Mouse (Mus musculus) heart, embryonic 12.5 days (tissue): ENCODE results near the gene Phrf1. TPM values are rescaled to one million over a fixed set of nuclear protein-coding genes. Genes with fewer than 3 reads are reported as not detected.

Source experiments
- ATAC-seq: fragments of 200-750 bp; cut with Nextera tagmentation; 2 replicates; pipeline ENCODE4 v1.8.0; 2017; ENCODE audit warnings: moderate TSS enrichment, moderate library complexity; ENCODE audit not compliant: insufficient number of reproducible peaks, low FRiP score
- H3K27ac ChIP-seq: fragments of 300-500 bp; sonication (generic); 2 replicates; pipeline ENCODE4 v1.5.1; 2016; ENCODE audit warnings: mild to moderate bottlenecking, moderate library complexity; ENCODE audit not compliant: poor library complexity, severe bottlenecking
- H3K27me3 ChIP-seq: fragments of 300-500 bp; sonication (generic); replicated peaks from 2 replicates; pipeline ENCODE4 v1.6.1; 2016; ENCODE audit warnings: mild to moderate bottlenecking, moderate library complexity
- H3K36me3 ChIP-seq: fragments of 300-500 bp; sonication (generic); 2 replicates; pipeline ENCODE4 v1.6.1; 2016; ENCODE audit warnings: mild to moderate bottlenecking, moderate library complexity
- H3K4me1 ChIP-seq: fragments of 300-500 bp; sonication (generic); replicated peaks from 2 replicates; pipeline ENCODE4 v1.6.1; 2016; ENCODE audit warnings: mild to moderate bottlenecking
- H3K4me2 ChIP-seq: fragments of 300-500 bp; sonication (generic); 2 replicates; pipeline ENCODE4 v1.6.1; 2016; ENCODE audit warnings: mild to moderate bottlenecking, moderate library complexity
- H3K4me3 ChIP-seq: fragments of 300-500 bp; sonication (generic); 2 replicates; pipeline ENCODE4 v1.5.1; 2016; ENCODE audit warnings: mild to moderate bottlenecking
- H3K9ac ChIP-seq: fragments of 300-500 bp; sonication (generic); 2 replicates; pipeline ENCODE4 v1.6.1; 2016; ENCODE audit warnings: mild to moderate bottlenecking, moderate library complexity
- H3K9me3 ChIP-seq: fragments of 300-500 bp; sonication (generic); replicated peaks from 2 replicates; pipeline ENCODE4 v1.6.1; 2016; ENCODE audit warnings: mild to moderate bottlenecking, moderate library complexity
- WGBS: fragments of 180-500 bp; shearing (Covaris S2); methylation state at CpG from one replicate; pipeline ENCODE4 v1.1.7; 2016; 5-methylcytosine and 5-hydroxymethylcytosine counted together
- microRNA counts: library from miRNA; unstranded; fragments of <30 nt; microRNA quantifications from one replicate; lab custom pipeline; 2017
- microRNA-seq: library from miRNA; unstranded; fragments of <30 nt; microRNA quantifications from one replicate; pipeline ENCODE4, GENCODE M21; 2017
- polyA plus RNA-seq: library from polyadenylated mRNA; unstranded; fragments of >200 nt; fragmentation: Nextera tagmentation; extraction: Ambion mirVana; gene quantifications from 2 replicates; pipeline ENCODE4 v1.2.1, GENCODE M21; 2016

The Phrf1 gene
- polyA plus RNA-seq, 1 experiment from 2014 or later: 56.4 TPM

GRCm38 (mm10) chr7:141293852-141294471 lies 65.4 kb downstream of the Phrf1 start:
- H3K4me1 ChIP-seq: peaks cover 29% of the 10 kb centered on the region
- no peak for ATAC-seq
- peak overlapping the region; percentile 34 for H3K9ac ChIP-seq
- H3K9me3 ChIP-seq: no peaks in the 10 kb centered on the region
- no peak overlapping the region for H3K27ac ChIP-seq
- H3K4me2 ChIP-seq: peak overlapping the region; percentile 74
- H3K27me3 ChIP-seq: peaks cover 62% of the 10 kb centered on the region
- peaks cover 13% of the 10 kb centered on the region; the same call in 1 of the 2 replicates for H3K36me3 ChIP-seq
- WGBS: under 1% methylated on average over 53 of the region's 53 CpGs
- peak overlapping the region; percentile 37 for H3K4me3 ChIP-seq

GRCm38 (mm10) chr7:141294479-141294878 lies 65.9 kb downstream of the Phrf1 start:
- peak overlapping the region; percentile 74 for H3K4me2 ChIP-seq
- peak overlapping the region; percentile 37 for H3K4me3 ChIP-seq
- WGBS: 5% methylated on average over 22 of the region's 22 CpGs
- no peaks in the 10 kb centered on the region for H3K9me3 ChIP-seq
- no peak for ATAC-seq
- no peak overlapping the region for H3K27ac ChIP-seq
- H3K4me1 ChIP-seq: peaks cover 29% of the 10 kb centered on the region
- H3K9ac ChIP-seq: peak overlapping the region; percentile 34; the same call in 1 of the 2 replicates
- peaks cover 62% of the 10 kb centered on the region for H3K27me3 ChIP-seq
- peaks cover 18% of the 10 kb centered on the region; the same call in 1 of the 2 replicates for H3K36me3 ChIP-seq

- Histone ChIP-seq H3K36me3 (peaks cover 50% of the 10 kb centered on the region), H3K9me3 (no peaks in the 10 kb centered on the region), H3K4me3 (no peak overlapping the region), H3K27ac (no peak overlapping the region), H3K27me3 (peaks cover 33% of the 10 kb centered on the region), H3K4me2 (no peak overlapping the region), H3K9ac (no peak overlapping the region), H3K4me1 (peaks cover 19% of the 10 kb centered on the region)
- 64% methylated on average over 3 of the region's 3 CpGs for WGBS
- ATAC-seq: no peak
Observed at GRCm38 (mm10) chr7:141297926-141298650, 69.5 kb downstream of the Phrf1 start.

GRCm38 (mm10) chr7:141299175-141299574 lies 70.6 kb downstream of the Phrf1 start:
- 93% methylated on average over 8 of the region's 8 CpGs for WGBS
- peaks cover 60% of the 10 kb centered on the region for H3K36me3 ChIP-seq
- no peak for ATAC-seq

GRCm38 (mm10) chr7:141301386-141301785 lies 72.8 kb downstream of the Phrf1 start:
- Histone ChIP-seq H3K36me3 (peaks cover 81% of the 10 kb centered on the region), H3K4me2 (no peak overlapping the region), H3K4me3 (no peak overlapping the region), H3K27me3 (peaks cover under 1% of the 10 kb centered on the region; the same call in 1 of the 2 replicates), H3K27ac (no peak overlapping the region), H3K9ac (no peak overlapping the region), H3K4me1 (no peaks in the 10 kb centered on the region), H3K9me3 (no peaks in the 10 kb centered on the region)
- 91% methylated on average over 9 of the region's 9 CpGs for WGBS
- no peak for ATAC-seq

More at GRCm38 (mm10) chr7:141299175-141299574, 70.6 kb downstream of the Phrf1 start:
- no peak overlapping the region for H3K9ac ChIP-seq
- H3K4me2 ChIP-seq: no peak overlapping the region
- peaks cover 22% of the 10 kb centered on the region for H3K27me3 ChIP-seq
- H3K9me3 ChIP-seq: no peaks in the 10 kb centered on the region
- no peak overlapping the region for H3K4me3 ChIP-seq
- H3K4me1 ChIP-seq: peaks cover 9% of the 10 kb centered on the region
- no peak overlapping the region for H3K27ac ChIP-seq

- Histone ChIP-seq H3K4me2 (no peak overlapping the region), H3K36me3 (peaks cover 82% of the 10 kb centered on the region), H3K27ac (no peak overlapping the region), H3K4me1 (no peaks in the 10 kb centered on the region), H3K9me3 (no peaks in the 10 kb centered on the region), H3K4me3 (no peak overlapping the region), H3K9ac (no peak overlapping the region), H3K27me3 (no peaks in the 10 kb centered on the region)
- ATAC-seq: no peak
- 95% methylated on average over 1 of the region's 1 CpGs for whole genome bisulfite sequencing
Observed at GRCm38 (mm10) chr7:141302702-141303268, 74.2 kb downstream of the Phrf1 start.

GRCm38 (mm10) chr7:141304537-141304936 lies 76.0 kb downstream of the Phrf1 start:
- Histone ChIP-seq H3K4me1 (no peaks in the 10 kb centered on the region), H3K9me3 (no peaks in the 10 kb centered on the region), H3K27me3 (no peaks in the 10 kb centered on the region), H3K36me3 (peaks cover 90% of the 10 kb centered on the region), H3K4me3 (no peak overlapping the region), H3K9ac (no peak overlapping the region), H3K4me2 (no peak overlapping the region), H3K27ac (no peak overlapping the region)
- WGBS: 89% methylated on average over 4 of the region's 4 CpGs
- ATAC-seq: no peak

MicroRNA genes within 50 kb of the gene (microRNA counts, 519-probe panel; counts per million panel counts)
- 6,528 counts per million, percentile 83 among the panel's probes with 10 or more counts for microRNA mmu-miR-210 (lab: Ali Mortazavi, UCI)

Small RNA genes lying within 50 kb of the gene (microRNA-seq; reads per million reads assigned to microRNA genes)
- 1,203 reads per million, percentile 81 among the genes with 10 or more reads in this experiment for gene Mir210

Other genes starting within 250 kb of the Phrf1 start
- gene Ifitm3, start 218.0 kb upstream of the Phrf1 start, polyA plus RNA-seq: 41.8 and 41.9 TPM in 2 replicates
- gene Ifitm6, start 210.9 kb upstream of the Phrf1 start, polyA plus RNA-seq: not detected in 2 replicates
- gene Gm17387, start 199.7 kb upstream of the Phrf1 start, polyA plus RNA-seq: not detected in 2 replicates
- 2.0 and 2.5 TPM in 2 replicates for gene B4galnt4, start 167.7 kb upstream of the Phrf1 start, polyA plus RNA-seq
- gene Pkp3, start 150.6 kb upstream of the Phrf1 start, polyA plus RNA-seq: 0.41 and 0.50 TPM in 2 replicates
- 2.2 and 2.9 TPM in 2 replicates for gene Sigirr, start 128.2 kb upstream of the Phrf1 start, polyA plus RNA-seq
- gene Ano9, start 111.0 kb upstream of the Phrf1 start, polyA plus RNA-seq: 0.09 and 0.30 TPM in 2 replicates
- gene Ptdss2, start 106.4 kb upstream of the Phrf1 start, polyA plus RNA-seq: 58.0 and 65.9 TPM in 2 replicates
- gene Rnh1, start 55.9 kb upstream of the Phrf1 start, polyA plus RNA-seq: 82.4 and 88.2 TPM in 2 replicates
- gene Hras, start 34.8 kb upstream of the Phrf1 start, polyA plus RNA-seq: 74.1 and 78.2 TPM in 2 replicates
- 2.5 and 3.5 TPM in 2 replicates for gene Lrrc56, start 34.6 kb upstream of the Phrf1 start, polyA plus RNA-seq
- 1.3 and 1.4 TPM in 2 replicates for gene Lmntd2, start 14.7 kb upstream of the Phrf1 start, polyA plus RNA-seq
- gene Rassf7, start 12.9 kb upstream of the Phrf1 start, polyA plus RNA-seq: 12.9 and 16.2 TPM in 2 replicates
- gene Irf7, start 37.7 kb downstream of the Phrf1 start, polyA plus RNA-seq: 1.1 and 1.7 TPM in 2 replicates
- not detected in 2 replicates for gene Cdhr5, start 48.0 kb downstream of the Phrf1 start, polyA plus RNA-seq
- gene Sct, start 50.3 kb downstream of the Phrf1 start, polyA plus RNA-seq: 0.64 TPM in 1 of 2 replicates, not detected in the other
- 0.06 and 0.15 TPM in 2 replicates for gene Drd4, start 63.2 kb downstream of the Phrf1 start, polyA plus RNA-seq
- 34.3 and 35.6 TPM in 2 replicates for gene Deaf1, start 98.9 kb downstream of the Phrf1 start, polyA plus RNA-seq
- 37.4 and 40.1 TPM in 2 replicates for gene Tmem80, start 99.0 kb downstream of the Phrf1 start, polyA plus RNA-seq
- 0.73 and 1.3 TPM in 2 replicates for gene Eps8l2, start 110.1 kb downstream of the Phrf1 start, polyA plus RNA-seq
- gene Taldo1, start 163.4 kb downstream of the Phrf1 start, polyA plus RNA-seq: 276 and 284 TPM in 2 replicates
- 25.5 and 26.7 TPM in 2 replicates for gene Gatd1, start 185.4 kb downstream of the Phrf1 start, polyA plus RNA-seq
- gene Cend1, start 200.7 kb downstream of the Phrf1 start, polyA plus RNA-seq: 13.9 and 14.6 TPM in 2 replicates
- gene Slc25a22, start 209.1 kb downstream of the Phrf1 start, polyA plus RNA-seq: 19.3 and 20.7 TPM in 2 replicates
- gene Pidd1, start 215.2 kb downstream of the Phrf1 start, polyA plus RNA-seq: 12.0 and 14.3 TPM in 2 replicates
- gene Rplp2, start 218.6 kb downstream of the Phrf1 start, polyA plus RNA-seq: 867 and 941 TPM in 2 replicates
- 42.3 and 43.3 TPM in 2 replicates for gene Pnpla2, start 226.4 kb downstream of the Phrf1 start, polyA plus RNA-seq
- 16.6 and 17.5 TPM in 2 replicates for gene Cracr2b, start 232.3 kb downstream of the Phrf1 start, polyA plus RNA-seq
- 27.4 and 30.6 TPM in 2 replicates for gene Cd151, start 238.6 kb downstream of the Phrf1 start, polyA plus RNA-seq
- 60.7 and 64.7 TPM in 2 replicates for gene Polr2l, start 246.3 kb downstream of the Phrf1 start, polyA plus RNA-seq
- 57.5 and 57.6 TPM in 2 replicates for gene Tspan4, start 246.5 kb downstream of the Phrf1 start, polyA plus RNA-seq